23 mouse cellular contexts compared by ENCODE assay signal in the genomic region with DNA sequence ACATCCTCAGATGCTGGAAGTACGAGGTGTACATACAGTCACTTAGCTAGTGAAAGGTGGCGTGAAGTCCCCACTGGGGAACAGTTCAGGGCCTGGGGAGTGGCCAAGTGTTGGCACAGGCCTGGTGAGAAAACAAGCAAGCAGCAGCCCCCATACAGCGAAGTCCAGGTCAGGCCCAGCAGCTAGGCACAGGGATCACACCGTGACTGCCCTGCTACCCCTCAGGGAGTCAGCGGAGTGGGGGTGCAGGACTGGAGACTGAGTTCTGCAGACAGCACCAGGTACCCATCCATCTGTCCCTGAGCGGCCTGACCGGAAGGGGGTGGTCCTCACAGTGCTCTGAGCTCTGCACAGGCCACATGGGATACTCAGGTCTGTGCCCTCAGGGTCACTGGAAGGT. TPM values are rescaled to one million over a fixed set of nuclear protein-coding genes. Genes with fewer than 3 reads are reported as not detected.
A peak's percentile ranks its signal among the peaks of the same experiment; 100 is the strongest.
DNase-seq lines count a peak whose midpoint lies in the region; ATAC-seq and TF ChIP-seq lines count a peak whose summit lies in the region.
"Had no signal": no experiment of that assay in that cellular context is flagged by ENCODE, and none has a peak within 500 bp of the region (broad histone marks: within the 10 kb centered on the region; RNA-seq: fewer than 3 reads in every experiment).

No protein-coding gene starts in this region.

- peaks cover 5% of the 10 kb centered on the region for H3K36me3 ChIP-seq in midbrain, postnatal 0 days (ENCODE audit: insufficient read depth, low read length)
- H3K36me3 ChIP-seq: heart, embryonic 15.5 days; hindbrain, embryonic 15.5 days had no signal

- peak; percentile 6 for DNase-seq in adrenal gland, postnatal 14 days
- no peak for DNase-seq in adrenal gland, postnatal 25 days
- peak; percentile 91 for DNase-seq in heart, adult 11 months
- no peak for DNase-seq in heart, postnatal 4 days
- DNase-seq in midbrain, postnatal 0 days (ENCODE audit: low spot score): no peak
- DNase-seq: adrenal gland, adult 8-10 months; cerebellum, adult 11 months; cerebellum, adult 2 months; cerebellum, adult 9-11 months; cerebellum, postnatal 25 days; gastrocnemius, postnatal 25 days; heart, adult 2 months; heart, postnatal 10 days; heart, postnatal 36 days had no signal

- H3K9me3 ChIP-seq in midbrain, postnatal 0 days (ENCODE audit: low read length): no peaks in the 10 kb centered on the region
- H3K9me3 ChIP-seq: forebrain, embryonic 10.5 days; forebrain, embryonic 15.5 days; heart, embryonic 12.5 days; heart, embryonic 15.5 days; hindbrain, embryonic 15.5 days had no signal

- ATAC-seq in monocyte, adult 5-6 weeks (replicated peaks; ENCODE audit: insufficient number of reproducible peaks, low FRiP score, low TSS enrichment, poor library complexity, severe bottlenecking): peak; percentile 37
- ATAC-seq in midbrain, postnatal 0 days (ENCODE audit: low FRiP score): no peak
- ATAC-seq: activated CD4-positive, CD25-positive, alpha-beta regulatory T cell, adult 4 months; forebrain, embryonic 15.5 days; intestine, postnatal 0 days had no signal

- H3K27ac ChIP-seq in midbrain, postnatal 0 days (ENCODE audit: low read depth, low read length): no peak overlapping the region
- H3K27ac ChIP-seq: forebrain, embryonic 10.5 days; forebrain, embryonic 15.5 days; heart, adult 2 months; heart, embryonic 15.5 days; hindbrain, embryonic 15.5 days had no signal

- 87% methylated on average over 7 of the region's 7 CpGs for WGBS in midbrain, postnatal 0 days

- H3K4me1 ChIP-seq in midbrain, postnatal 0 days (ENCODE audit: insufficient read depth, low read length): no peaks in the 10 kb centered on the region
- H3K4me1 ChIP-seq: forebrain, embryonic 15.5 days; heart, embryonic 12.5 days; hindbrain, embryonic 15.5 days had no signal

- no peaks in the 10 kb centered on the region for H3K27me3 ChIP-seq in midbrain, postnatal 0 days (ENCODE audit: insufficient read depth, low read length)
- H3K27me3 ChIP-seq: forebrain, embryonic 15.5 days; heart, embryonic 12.5 days; heart, embryonic 15.5 days; hindbrain, embryonic 15.5 days had no signal

- no peak overlapping the region for H3K9ac ChIP-seq in midbrain, postnatal 0 days (replicated peaks; ENCODE audit: low read length, poor library complexity, severe bottlenecking)
- H3K9ac ChIP-seq: forebrain, embryonic 15.5 days; heart, embryonic 12.5 days; heart, embryonic 15.5 days; hindbrain, embryonic 15.5 days had no signal

- TF ChIP-seq CTCF in midbrain, postnatal 0 days (IDR thresholded peaks at IDR 0.05): no peak

- H3K4me2 ChIP-seq in midbrain, postnatal 0 days (ENCODE audit: low read depth, low read length, poor library complexity, severe bottlenecking): no peak overlapping the region
- H3K4me2 ChIP-seq: forebrain, embryonic 15.5 days; heart, embryonic 12.5 days; heart, embryonic 15.5 days; hindbrain, embryonic 15.5 days had no signal

- no peak overlapping the region for H3K4me3 ChIP-seq in midbrain, postnatal 0 days (ENCODE audit: low read depth, low read length)
- H3K4me3 ChIP-seq: forebrain, embryonic 10.5 days; forebrain, embryonic 15.5 days; heart, adult 2 months; heart, embryonic 12.5 days; heart, embryonic 15.5 days; hindbrain, embryonic 15.5 days had no signal

RNA-seq across cellular contexts. Expression of gene Stac2, which starts 29.5 kb away (rescaled TPM):
- total RNA-seq in adrenal gland, postnatal 14 days (2021): 3.1 and 3.7 TPM in 2 replicates
- 1.9 and 2.2 TPM in 2 replicates for total RNA-seq in adrenal gland, postnatal 25 days (2021)
- under 1 TPM; 0.64 to 0.81 TPM for total RNA-seq in heart, postnatal 4 days (2021)
- total RNA-seq in monocyte, adult 5-6 weeks (2017): 1.1 TPM in 1 of 3 replicates, not detected in the others
- 4.4 and 8.3 TPM in 2 replicates for total RNA-seq in midbrain, postnatal 0 days (2014; rRNA removed)
- polyA plus RNA-seq in midbrain, postnatal 0 days (2015; fragmentation: Nextera tagmentation; extraction: Ambion mirVana): 3.5 and 4.1 TPM in 2 replicates
- total RNA-seq: common myeloid progenitor, adult 5-6 weeks had no signal

RNA-seq across cellular contexts. Expression of gene Rpl19, which starts 56.2 kb away (rescaled TPM):
- total RNA-seq in adrenal gland, postnatal 14 days (2021): 1,235 and 1,395 TPM in 2 replicates
- total RNA-seq in adrenal gland, postnatal 25 days (2021): 1,136 and 1,344 TPM in 2 replicates
- 100 to 1,000 TPM; 795 to 849 TPM for total RNA-seq in heart, postnatal 4 days (2021)
- 1,171 to 1,260 TPM (median 1,185 TPM) in 3 replicates for total RNA-seq in monocyte, adult 5-6 weeks (2017)
- total RNA-seq in midbrain, postnatal 0 days (2014; rRNA removed): 597 and 686 TPM in 2 replicates
- polyA plus RNA-seq in midbrain, postnatal 0 days (2015; fragmentation: Nextera tagmentation; extraction: Ambion mirVana): 591 and 620 TPM in 2 replicates

RNA-seq across cellular contexts. Expression of gene Cacnb1, which starts 59.9 kb away (rescaled TPM):
- total RNA-seq in adrenal gland, postnatal 14 days (2021): 7.8 and 10.4 TPM in 2 replicates
- total RNA-seq in adrenal gland, postnatal 25 days (2021): 7.4 and 10.4 TPM in 2 replicates
- total RNA-seq in heart, postnatal 4 days (2021): 1 to 10 TPM; 7.4 to 7.5 TPM
- 1.6 to 3.5 TPM (median 3.3 TPM) in 3 replicates for total RNA-seq in monocyte, adult 5-6 weeks (2017)
- 89.1 and 96.4 TPM in 2 replicates for total RNA-seq in midbrain, postnatal 0 days (2014; rRNA removed)
- polyA plus RNA-seq in midbrain, postnatal 0 days (2015; fragmentation: Nextera tagmentation; extraction: Ambion mirVana): 61.1 and 63.2 TPM in 2 replicates
- total RNA-seq: common myeloid progenitor, adult 5-6 weeks had no signal

Comparison
In these comparisons a context has a peak if more than half of its experiments do, and no peak if none do; other contexts are left out.
1. DNase-seq: peak in adrenal gland, postnatal 14 days (single experiment) and heart, adult 11 months (single experiment); none in adrenal gland, postnatal 25 days (single experiment), heart, postnatal 4 days (single experiment) and midbrain, postnatal 0 days (single experiment).